ENCODE assay signal across 8 mouse cellular contexts in genomic region chr2:170218230-170219044, GRCm38 (mm10).
DNase-seq lines count a peak whose midpoint lies in the region; ATAC-seq and TF ChIP-seq lines count a peak whose summit lies in the region.

No protein-coding gene starts in this region.

- peaks cover 5% of the 10 kb centered on the region; the same call in 1 of the 2 replicates for H3K9me3 ChIP-seq in embryonic facial prominence, embryonic 14.5 days (ENCODE audit: control insufficient read depth, low read length)
- H3K9me3 ChIP-seq in midbrain, embryonic 15.5 days, result no peaks in the 10 kb centered on the region
- no peaks in the 10 kb centered on the region for H3K9me3 ChIP-seq in stomach, embryonic 15.5 days

- peak; percentile 37 to 53 for DNase-seq in urinary bladder, adult 18-20 months (ENCODE audit: low spot score in 2 of 2)
- no peak for DNase-seq in urinary bladder, adult 2 months (ENCODE audit: low spot score)
- peak; percentile 78 for DNase-seq in embryonic facial prominence, embryonic 14.5 days (ENCODE audit: low spot score)
- DNase-seq in heart, adult 9 months (ENCODE audit: low spot score in 2 of 2), result peak; percentile 72 to 78
- DNase-seq in kidney, adult 2 months, result peak; percentile 70
- peak; percentile 66 for DNase-seq in liver

- TF ChIP-seq POLR2A in kidney, adult 2 months (IDR thresholded peaks at IDR 0.05; ENCODE audit: low read depth, low read length), result no peak

- peak overlapping the region; percentile 64; the same call in 1 of the 2 replicates for H3K9ac ChIP-seq in embryonic facial prominence, embryonic 14.5 days (ENCODE audit: low read depth, low read length)
- H3K9ac ChIP-seq in midbrain, embryonic 15.5 days, result no peak overlapping the region
- peak overlapping the region; percentile 7; the same call in 1 of the 2 replicates for H3K9ac ChIP-seq in stomach, embryonic 15.5 days

- H3K27ac ChIP-seq in embryonic facial prominence, embryonic 14.5 days (replicated peaks; ENCODE audit: low read depth, low read length), result peak overlapping the region; percentile 89
- no peak overlapping the region for H3K27ac ChIP-seq in kidney, adult 2 months (ENCODE audit: insufficient read depth, low read depth, low read length)
- H3K27ac ChIP-seq in midbrain, embryonic 15.5 days, result peak overlapping the region; percentile 83
- H3K27ac ChIP-seq in stomach, embryonic 15.5 days, result peak overlapping the region; percentile 77

- 7% methylated on average over 22 of the region's 22 CpGs for WGBS in embryonic facial prominence, embryonic 14.5 days
- WGBS in kidney, adult 2 months, result 15% methylated on average over 22 of the region's 22 CpGs
- 6% methylated on average over 22 of the region's 22 CpGs for WGBS in midbrain, embryonic 15.5 days
- WGBS in stomach, embryonic 15.5 days, result 15% methylated on average over 22 of the region's 22 CpGs

- peak; percentile 73 for ATAC-seq in embryonic facial prominence, embryonic 14.5 days (ENCODE audit: low read depth)
- ATAC-seq in midbrain, embryonic 15.5 days (replicated peaks), result peak; percentile 75
- peak; percentile 29; the same call in 1 of the 2 replicates for ATAC-seq in stomach, embryonic 15.5 days (ENCODE audit: insufficient read depth, low FRiP score, low read depth)

- H3K27me3 ChIP-seq in embryonic facial prominence, embryonic 14.5 days (replicated peaks; ENCODE audit: control insufficient read depth, insufficient read depth, low read length), result no peaks in the 10 kb centered on the region
- no peaks in the 10 kb centered on the region for H3K27me3 ChIP-seq in kidney, adult 2 months (replicated peaks; ENCODE audit: control insufficient read depth, insufficient read depth, low read length)
- H3K27me3 ChIP-seq in midbrain, embryonic 15.5 days (replicated peaks), result no peaks in the 10 kb centered on the region
- no peaks in the 10 kb centered on the region for H3K27me3 ChIP-seq in stomach, embryonic 15.5 days (replicated peaks)

- H3K4me3 ChIP-seq in embryonic facial prominence, embryonic 14.5 days (ENCODE audit: low read depth, low read length), result peak overlapping the region; percentile 36
- no peak overlapping the region for H3K4me3 ChIP-seq in kidney, adult 2 months (ENCODE audit: insufficient read depth, low read depth, low read length)
- peak overlapping the region; percentile 15 for H3K4me3 ChIP-seq in midbrain, embryonic 15.5 days
- H3K4me3 ChIP-seq in stomach, embryonic 15.5 days (replicated peaks), result peak overlapping the region; percentile 19; the same call in 1 of the 2 replicates

- H3K4me2 ChIP-seq in embryonic facial prominence, embryonic 14.5 days (ENCODE audit: low read depth, low read length), result peak overlapping the region; percentile 73
- H3K4me2 ChIP-seq in midbrain, embryonic 15.5 days, result peak overlapping the region; percentile 50
- peak overlapping the region; percentile 57 for H3K4me2 ChIP-seq in stomach, embryonic 15.5 days

- H3K36me3 ChIP-seq in embryonic facial prominence, embryonic 14.5 days (ENCODE audit: control insufficient read depth, insufficient read depth, low read length), result no peaks in the 10 kb centered on the region
- H3K36me3 ChIP-seq in kidney, adult 2 months (ENCODE audit: control insufficient read depth, insufficient read depth, low read length), result no peaks in the 10 kb centered on the region
- no peaks in the 10 kb centered on the region for H3K36me3 ChIP-seq in midbrain, embryonic 15.5 days (replicated peaks)
- no peaks in the 10 kb centered on the region for H3K36me3 ChIP-seq in stomach, embryonic 15.5 days

- TF ChIP-seq CTCF in kidney, adult 2 months (conservative IDR thresholded peaks at IDR 0.05; ENCODE audit: insufficient read depth, insufficient read length, low read depth, low read length), result peak; percentile 61

- H3K4me1 ChIP-seq in embryonic facial prominence, embryonic 14.5 days (ENCODE audit: control insufficient read depth, insufficient read depth, low read length), result peaks cover 15% of the 10 kb centered on the region
- H3K4me1 ChIP-seq in kidney, adult 2 months (ENCODE audit: control insufficient read depth, insufficient read depth, low read length), result 0 out of 2 replicates have a peak, but pooled peaks cover 3% of the 10 kb centered on the region
- H3K4me1 ChIP-seq in midbrain, embryonic 15.5 days, result peaks cover 57% of the 10 kb centered on the region
- H3K4me1 ChIP-seq in stomach, embryonic 15.5 days, result peaks cover 36% of the 10 kb centered on the region
